Mouse (Mus musculus) Patski (cell line): ENCODE data around the gene Snrpb. TPM values are rescaled to one million over a fixed set of nuclear protein-coding genes. Genes with fewer than 3 reads are reported as not detected.
A peak's percentile ranks its signal among the peaks of the same experiment; 100 is the strongest.

Experiments used
- ATAC-seq: fragments of 100-300 bp; one replicate; pipeline ENCODE4 v1.8.0; 2021
- CTCF ChIA-PET: fragments of 350-600 bp; sonication (Branson Sonifier 250); formaldehyde crosslinking; loops from one replicate; lab custom pipeline; 2022; ENCODE audit warnings: inconsistent platforms; lab: Charles Lee
- POLR2A ChIA-PET: fragments of 350-600 bp; sonication (Branson Sonifier 250); formaldehyde crosslinking; loops from one replicate; lab custom pipeline; 2022; ENCODE audit warnings: antibody characterized with exemption, inconsistent platforms; lab: Charles Lee
- DNase-seq: peaks from one replicate; pipeline ENCODE4 v3.0.0-alpha.2; 2011; ENCODE audit warnings: low read depth, low spot score
- H3K27me3 ChIP-seq: fragments of 371-371 bp; one replicate; pipeline ENCODE4 v1.5.1; 2021
- CTCF ChIP-seq: fragments of 100-300 bp; IDR thresholded peaks from one replicate; pipeline ENCODE4 v1.5.1; 2021
- in situ Hi-C: fragments of 300-500 bp; cut with MboI; formaldehyde crosslinking; loops from 3 replicates; pipeline ENCODE4 v1.11.1; 2018; ENCODE audit warnings: low pct_unique_long_range_greater_than_20kb, mixed read lengths
- polyA plus RNA-seq: library from polyadenylated mRNA; unstranded; gene quantifications from one replicate; pipeline ENCODE4 v1.2.3, GENCODE M21; 2021

Snrpb gene
- polyA plus RNA-seq, 1 experiment from 2014 or later, result 283 TPM

DNA sequence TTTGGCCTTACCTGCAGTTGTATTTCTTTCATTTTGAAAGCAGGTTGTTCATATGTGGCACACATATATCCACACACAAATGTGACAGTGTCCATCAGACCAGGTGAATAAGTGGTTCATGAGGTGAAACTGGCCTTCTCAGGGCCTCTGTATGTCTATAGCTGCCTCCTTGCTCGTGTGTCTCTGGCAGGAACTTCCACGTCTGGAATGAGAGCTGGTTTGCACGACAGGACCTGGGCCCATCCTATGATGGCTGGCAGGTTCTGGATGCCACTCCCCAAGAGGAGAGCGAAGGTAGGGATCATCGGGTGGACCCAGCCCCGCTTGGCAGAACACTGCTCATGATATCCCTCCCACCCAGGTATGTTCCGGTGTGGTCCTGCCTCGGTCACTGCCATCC is 36.2 kb downstream of the Snrpb start:
- ATAC-seq (no peak), DNase-seq (no peak)
- ChIA-PET POLR2A (no interaction called here), CTCF (no interaction called here)
- in situ Hi-C loops, result no loop called here
- TF ChIP-seq CTCF, result no peak
- H3K27me3 ChIP-seq, result peaks cover 4% of the 10 kb centered on the region

DNA sequence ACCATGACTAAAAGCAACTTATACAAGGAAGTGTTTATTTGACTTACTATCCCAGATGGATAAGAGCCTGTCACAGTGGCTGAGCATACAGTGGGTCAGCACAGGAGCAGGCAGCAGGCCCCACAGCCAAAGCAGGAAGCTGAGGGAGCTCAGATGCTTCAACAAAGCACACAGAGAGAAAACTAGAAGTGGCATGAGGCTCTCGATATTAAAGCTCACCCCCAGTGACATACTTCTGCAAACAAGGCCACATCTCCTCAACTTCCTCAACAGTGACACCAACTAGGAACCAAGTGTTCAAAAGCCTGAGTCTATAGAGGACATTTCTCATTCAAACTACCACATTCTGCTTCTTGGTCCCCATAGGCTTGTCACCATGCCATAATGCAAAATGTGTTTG is 49.5 kb downstream of the Snrpb start:
- no peak for TF ChIP-seq CTCF
- ATAC-seq, result no peak
- POLR2A ChIA-PET, result no interaction called here
- peaks cover 3% of the 10 kb centered on the region for H3K27me3 ChIP-seq
- DNase-seq, result no peak
- in situ Hi-C loops, result no loop called here
- CTCF ChIA-PET, result no interaction called here

DNA sequence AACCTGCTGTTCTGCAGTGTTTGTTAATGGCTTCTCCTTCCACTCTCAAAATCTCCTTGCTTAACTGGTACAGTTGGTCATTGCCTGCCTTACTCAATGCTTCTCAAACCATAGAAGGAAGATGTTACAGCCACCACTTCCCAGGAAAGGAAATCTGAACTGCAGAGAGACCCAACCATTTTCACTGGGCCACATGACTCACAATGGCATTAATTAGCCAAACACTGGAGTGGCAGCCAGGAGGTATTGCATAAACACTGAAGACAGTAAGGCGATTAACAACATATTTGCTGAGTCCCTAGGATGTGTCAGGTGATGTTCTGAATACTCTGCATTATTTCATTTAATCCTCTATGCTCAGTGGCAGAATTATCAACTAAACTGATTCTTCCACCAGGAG is 53.1 kb downstream of the Snrpb start:
- no peak for ATAC-seq

DNA sequence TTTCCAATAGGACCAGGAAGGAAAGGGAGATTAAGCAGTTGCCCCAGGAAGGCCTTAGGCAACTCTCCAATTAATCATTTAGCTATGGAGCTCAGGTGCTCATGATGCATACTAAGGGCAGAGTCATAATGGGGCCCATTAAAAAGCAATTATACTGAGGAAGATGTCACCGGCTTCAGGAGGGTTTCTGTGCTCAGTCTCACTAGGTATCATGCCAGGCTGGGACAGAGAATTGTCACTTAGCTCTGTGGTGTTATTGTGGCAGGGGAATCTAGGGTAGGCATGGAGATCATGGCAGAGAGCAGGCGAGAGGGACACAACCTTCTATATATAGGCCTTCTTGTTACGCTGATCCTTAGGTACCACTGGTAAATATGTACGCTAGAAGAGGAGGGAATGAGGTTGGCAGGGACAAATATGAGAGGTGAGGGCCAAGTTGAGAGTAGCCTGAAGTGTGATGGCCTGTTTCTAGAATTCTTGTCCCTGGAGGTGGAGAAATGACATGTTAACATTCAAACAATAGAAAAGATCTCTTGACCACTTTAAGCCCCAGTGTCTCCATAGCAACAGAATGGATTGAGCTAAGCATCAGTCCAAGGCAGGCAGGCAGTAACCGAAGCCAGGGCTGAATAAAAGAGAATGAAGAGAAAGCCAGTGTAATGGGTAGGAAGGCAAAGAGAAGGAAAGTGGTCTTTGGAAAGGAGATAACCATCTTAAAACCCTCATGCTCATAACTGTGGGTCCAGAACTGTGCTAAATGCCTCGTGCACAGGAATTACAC is 53.7 kb downstream of the Snrpb start:
- no peak for TF ChIP-seq CTCF
- ATAC-seq (no peak), DNase-seq (no peak)
- ChIA-PET CTCF (no interaction called here), POLR2A (no interaction called here)
- peaks cover 3% of the 10 kb centered on the region for H3K27me3 ChIP-seq
- in situ Hi-C loops, result no loop called here

More for the DNA sequence above, 53.1 kb downstream of the Snrpb start:
- H3K27me3 ChIP-seq, result peaks cover 3% of the 10 kb centered on the region
- no peak for TF ChIP-seq CTCF
- in situ Hi-C loops, result no loop called here
- CTCF ChIA-PET, result no interaction called here
- DNase-seq, result peak; percentile 1
- POLR2A ChIA-PET, result no interaction called here

Other genes starting within 250 kb of the Snrpb start
- gene Tgm3, start 167.1 kb downstream of the Snrpb start, polyA plus RNA-seq, result 0.01 TPM
- gene Tgm6, start 67.0 kb downstream of the Snrpb start, polyA plus RNA-seq, result not detected
- gene Tmc2, start 15.8 kb upstream of the Snrpb start, polyA plus RNA-seq, result not detected
- gene Nop56, start 95.0 kb upstream of the Snrpb start, polyA plus RNA-seq, result 139 TPM
- 267 TPM for gene Idh3b, start 105.1 kb upstream of the Snrpb start, polyA plus RNA-seq
- gene Ebf4, start 115.8 kb upstream of the Snrpb start, polyA plus RNA-seq, result 18.9 TPM
- 0.82 TPM for gene Cpxm1, start 218.2 kb upstream of the Snrpb start, polyA plus RNA-seq
- gene Gm28372, start 225.8 kb upstream of the Snrpb start, polyA plus RNA-seq, result 0.06 TPM
- gene 1700020A23Rik, start 225.9 kb upstream of the Snrpb start, polyA plus RNA-seq, result not detected
- not detected for gene Tmem239, start 227.1 kb upstream of the Snrpb start, polyA plus RNA-seq
- 67.1 TPM for gene Vps16, start 244.9 kb upstream of the Snrpb start, polyA plus RNA-seq
- gene Pced1a, start 245.3 kb upstream of the Snrpb start, polyA plus RNA-seq, result 29.9 TPM